Mouse (Mus musculus): ENCODE measurements around the gene Fxn.

The Fxn gene

GRCm38 (mm10) chr19:24300994-24301767 lies 20.8 kb upstream of the Fxn start:
- peak; percentile 85 for DNase-seq (ENCODE audit: low read depth)

- DNase-seq (ENCODE audit: low read depth), result no peak
Observed at GRCm38 (mm10) chr19:24293537-24293936, 13.1 kb upstream of the Fxn start.

GRCm38 (mm10) chr19:24284187-24284586 lies 3.8 kb upstream of the Fxn start:
- peak; percentile 83 for DNase-seq (ENCODE audit: low read depth)

- no peak for DNase-seq (ENCODE audit: low read depth)
Observed at GRCm38 (mm10) chr19:24281288-24281980, 1.0 kb upstream of the Fxn start.

GRCm38 (mm10) chr19:24279706-24280600 lies 452 bp downstream of the Fxn start:
- DNase-seq (ENCODE audit: low read depth), result peak; percentile 92

GRCm38 (mm10) chr19:24278859-24279258 lies 1.5 kb downstream of the Fxn start:
- no peak for DNase-seq (ENCODE audit: low read depth)

- no peak for DNase-seq (ENCODE audit: low read depth)
Observed at GRCm38 (mm10) chr19:24274281-24274680, 6.1 kb downstream of the Fxn start.

GRCm38 (mm10) chr19:24271746-24272426 lies 8.5 kb downstream of the Fxn start:
- peak; percentile 83 for DNase-seq (ENCODE audit: low read depth)

- DNase-seq (ENCODE audit: low read depth), result no peak
Observed at GRCm38 (mm10) chr19:24271326-24271725, 9.1 kb downstream of the Fxn start.

GRCm38 (mm10) chr19:24268531-24268930 lies 11.9 kb downstream of the Fxn start:
- DNase-seq (ENCODE audit: low read depth), result no peak

- no peak for DNase-seq (ENCODE audit: low read depth)
Observed at GRCm38 (mm10) chr19:24266046-24266830, 14.2 kb downstream of the Fxn start.

GRCm38 (mm10) chr19:24264991-24265390 lies 15.4 kb downstream of the Fxn start:
- peak; percentile 90 for DNase-seq (ENCODE audit: low read depth)

- DNase-seq (ENCODE audit: low read depth), result no peak
Observed at GRCm38 (mm10) chr19:24262736-24263135, 17.7 kb downstream of the Fxn start.

- DNase-seq (ENCODE audit: low read depth), result no peak
Observed at GRCm38 (mm10) chr19:24259390-24260351, 20.7 kb downstream of the Fxn start.

GRCm38 (mm10) chr19:24258368-24258767 lies 22.0 kb downstream of the Fxn start:
- DNase-seq (ENCODE audit: low read depth), result no peak

- no peak for DNase-seq (ENCODE audit: low read depth)
Observed at GRCm38 (mm10) chr19:24257962-24258361, 22.4 kb downstream of the Fxn start.

GRCm38 (mm10) chr19:24253657-24254260 lies 26.6 kb downstream of the Fxn start:
- DNase-seq (ENCODE audit: low read depth), result no peak

GRCm38 (mm10) chr19:24251869-24252268 lies 28.5 kb downstream of the Fxn start:
- no peak for DNase-seq (ENCODE audit: low read depth)

GRCm38 (mm10) chr19:24243340-24243739 lies 37.1 kb downstream of the Fxn start:
- no peak for DNase-seq (ENCODE audit: low read depth)

Data from naive thymus-derived CD4-positive, alpha-beta T cell, adult 2 months (primary cell).